Mouse (Mus musculus) c-Kit-positive CD71-negative TER-119-negative erythroid progenitor cells, embryonic 14.5 days (primary cell): Measurements from ENCODE around the gene Tnf.

Source experiments
- DNase-seq: peaks from one replicate; pipeline ENCODE4 v3.0.0-alpha.2; 2013; ENCODE audit warnings: low read depth

The Tnf gene

GRCm38 (mm10) chr17:35153077-35153476, 48.7 kb downstream of the Tnf start:
- no peak for DNase-seq

- DNase-seq, result no peak
Measured at GRCm38 (mm10) chr17:35152121-35152520, 49.7 kb downstream of the Tnf start.
